Mouse (Mus musculus) G1E (cell line): Measurements from ENCODE around the gene Phb. TPM values are rescaled to one million over a fixed set of nuclear protein-coding genes. Genes with fewer than 3 reads are reported as not detected.

ENCODE experiments used
- ATAC-seq: 2 replicates; pipeline ENCODE4 v1.8.0; 2016; ENCODE audit warnings: mild to moderate bottlenecking; ENCODE audit not compliant: insufficient number of reproducible peaks, poor library complexity, low FRiP score, severe bottlenecking; ENCODE audit errors: extremely low read depth
- DNase-seq: peaks from one replicate; pipeline ENCODE4 v3.0.0; 2012; ENCODE audit warnings: low spot score
- H3K27me3 ChIP-seq: 2 replicates; pipeline ENCODE4 v1.6.1; 2012; ENCODE audit warnings: mild to moderate bottlenecking, low read length, inconsistent platforms; ENCODE audit not compliant: insufficient read depth
- H3K36me3 ChIP-seq: replicated peaks from 2 replicates; pipeline ENCODE3; 2012; ENCODE audit warnings: mild to moderate bottlenecking, inconsistent platforms
- H3K4me1 ChIP-seq: 2 replicates; pipeline ENCODE4 v1.6.1; 2012; ENCODE audit warnings: low read depth, low read length, inconsistent platforms, mixed read lengths; ENCODE audit not compliant: insufficient read depth
- H3K4me3 ChIP-seq: 2 replicates; pipeline ENCODE4 v1.5.1; 2012; ENCODE audit warnings: low read depth, mild to moderate bottlenecking, inconsistent platforms, low read length, moderate library complexity, mixed read lengths
- H3K9me3 ChIP-seq: replicated peaks from 2 replicates; pipeline ENCODE4 v1.6.1; 2012; ENCODE audit warnings: inconsistent platforms
- CTCF ChIP-seq: IDR thresholded peaks from 2 replicates; pipeline ENCODE4 v1.5.1; 2012; ENCODE audit warnings: low read depth, low read length, inconsistent platforms, mixed read lengths
- GATA1 ChIP-seq: IDR thresholded peaks from 2 replicates; pipeline ENCODE4 v1.6.1; 2012; ENCODE audit warnings: borderline replicate concordance, low read length, inconsistent platforms, mixed read lengths
- GATA2 ChIP-seq: IDR thresholded peaks from 2 replicates; pipeline ENCODE4 v1.6.1; 2012; ENCODE audit warnings: low read depth, low read length, inconsistent platforms, borderline replicate concordance
- POLR2AphosphoS5 ChIP-seq: IDR thresholded peaks from 2 replicates; pipeline ENCODE4 v1.6.1; 2012; ENCODE audit warnings: low read depth, low read length, inconsistent platforms; ENCODE audit not compliant: insufficient replicate concordance
- TAL1 ChIP-seq: conservative IDR thresholded peaks from 2 replicates; pipeline ENCODE4 v1.6.1; 2012; ENCODE audit warnings: low read depth, low read length, inconsistent platforms, mixed read lengths
- polyA plus RNA-seq: library from polyadenylated mRNA; stranded (reverse); fragments of >175 nt; gene quantifications from 2 replicates; pipeline ENCODE4 v1.2.3, GENCODE M21; 2012
- total RNA-seq, 2 experiments: library from RNA; stranded (forward) in 1 of 2; stranded (reverse) in 1 of 2; fragments of 200-1000 nt in 1 of 2; fragments of >200 nt in 1 of 2; fragmentation: Nextera tagmentation in 1 of 2; gene quantifications; 2 replicates each; pipeline ENCODE4 v1.2.3; 2014 to 2017

Gene Phb
- total and polyA plus RNA-seq, 3 experiments = 44.0 to 111 (median 50.0) TPM

GRCm38 (mm10) chr11:95704970-95705330 is 38.2 kb downstream of the Phb start:
- Histone ChIP-seq H3K4me3 (no peak overlapping the region), H3K36me3 (peaks cover 10% of the 10 kb centered on the region), H3K27me3 (no peaks in the 10 kb centered on the region), H3K4me1 (peaks cover 77% of the 10 kb centered on the region), H3K9me3 (peaks cover 25% of the 10 kb centered on the region)
- DNase-seq (no peak), ATAC-seq (no peak)
- no peak for TF ChIP-seq GATA1
- TF ChIP-seq TAL1 = no peak
- TF ChIP-seq GATA2 = no peak
- no peak for TF ChIP-seq POLR2AphosphoS5
- no peak for TF ChIP-seq CTCF

- ATAC-seq = no peak
- Histone ChIP-seq H3K4me3 (no peak overlapping the region; the same call in 1 of the 2 replicates), H3K4me1 (peaks cover 68% of the 10 kb centered on the region), H3K9me3 (0 out of 2 replicates have a peak, but pooled peaks cover 4% of the 10 kb centered on the region), H3K27me3 (no peaks in the 10 kb centered on the region), H3K36me3 (peaks cover 10% of the 10 kb centered on the region)
- TF ChIP-seq TAL1 (peak; percentile 28), GATA1 (no peak)
- DNase-seq = no peak
Observed at GRCm38 (mm10) chr11:95709534-95710040, 42.8 kb downstream of the Phb start.

- TF ChIP-seq GATA2 (no peak), TAL1 (no peak), GATA1 (no peak), POLR2AphosphoS5 (no peak), CTCF (no peak)
- ATAC-seq = no peak
- Histone ChIP-seq H3K9me3 (no peaks in the 10 kb centered on the region), H3K4me3 (no peak overlapping the region), H3K27me3 (no peaks in the 10 kb centered on the region), H3K36me3 (peaks cover 10% of the 10 kb centered on the region), H3K4me1 (peaks cover 72% of the 10 kb centered on the region)
- DNase-seq = no peak
Observed at GRCm38 (mm10) chr11:95710478-95710877, 43.7 kb downstream of the Phb start.

GRCm38 (mm10) chr11:95712085-95712562 is 45.4 kb downstream of the Phb start:
- TF ChIP-seq CTCF (no peak), POLR2AphosphoS5 (no peak), GATA2 (no peak), TAL1 (no peak), GATA1 (no peak)
- no peak for ATAC-seq
- Histone ChIP-seq H3K36me3 (peaks cover 16% of the 10 kb centered on the region), H3K27me3 (no peaks in the 10 kb centered on the region), H3K9me3 (no peaks in the 10 kb centered on the region), H3K4me1 (peaks cover 78% of the 10 kb centered on the region), H3K4me3 (peak overlapping the region; percentile 98; the same call in 1 of the 2 replicates)
- DNase-seq = no peak

- Histone ChIP-seq H3K27me3 (no peaks in the 10 kb centered on the region), H3K9me3 (no peaks in the 10 kb centered on the region), H3K36me3 (peaks cover 20% of the 10 kb centered on the region), H3K4me1 (peaks cover 76% of the 10 kb centered on the region), H3K4me3 (peak within 1 kb of the TSS; percentile 98)
- TF ChIP-seq TAL1 (no peak), GATA2 (no peak), CTCF (no peak), POLR2AphosphoS5 (no peak)
- peak; percentile 70 for ATAC-seq
- peak; percentile 93 for DNase-seq
Observed at GRCm38 (mm10) chr11:95712563-95713224, 45.9 kb downstream of the Phb start, which contains the start of gene Zfp652. Gene Zfp652 (plus strand): TSS chr11:95712673.

- peak; percentile 45 for DNase-seq
- peak; percentile 32; the same call in 1 of the 2 replicates for ATAC-seq
- TF ChIP-seq TAL1 = peak; percentile 39; the same call in 1 of the 2 replicates
- no peak for TF ChIP-seq GATA2
- TF ChIP-seq GATA1 = no peak
- TF ChIP-seq POLR2AphosphoS5 = 0 out of 2 replicates have a peak, but pooled peaks have one; percentile 43
- TF ChIP-seq CTCF = no peak
- peaks cover 20% of the 10 kb centered on the region for H3K36me3 ChIP-seq
- no peaks in the 10 kb centered on the region for H3K27me3 ChIP-seq
- H3K4me3 ChIP-seq = peak overlapping the region; percentile 98
- H3K9me3 ChIP-seq = no peaks in the 10 kb centered on the region
- peaks cover 70% of the 10 kb centered on the region for H3K4me1 ChIP-seq
Observed at GRCm38 (mm10) chr11:95713225-95713810, 46.6 kb downstream of the Phb start.
